Mouse (Mus musculus): ENCODE measurements around the gene B4galt4. TPM values are rescaled to one million over a fixed set of nuclear protein-coding genes. Genes with fewer than 3 reads are reported as not detected.
"Not testable (repeated sequence)": the region's sequence is repeated elsewhere in the genome, so short reads cannot be mapped to it uniquely, and the experiment has no call there.

The B4galt4 gene
- polyA plus RNA-seq, 1 experiment from 2014 or later = 39.0 TPM

GRCm38 (mm10) chr16:38798957-38799450 lies 56.9 kb downstream of the B4galt4 start:
- H3K36me3 ChIP-seq (ENCODE audit: insufficient read depth) = no peaks in the 10 kb centered on the region
- no peaks in the 10 kb centered on the region for H3K27me3 ChIP-seq (ENCODE audit: insufficient read depth, low read length)
- H3K4me2 ChIP-seq = 0 out of 2 replicates have a peak overlapping the region, but pooled peaks have one; percentile 10
- peaks cover 4% of the 10 kb centered on the region for H3K4me1 ChIP-seq (ENCODE audit: insufficient read depth)
- no peak for TF ChIP-seq CTCF (IDR thresholded peaks at IDR 0.05; ENCODE audit: low read depth)
- ATAC-seq (ENCODE audit: insufficient read depth) (peak; percentile 62; the same call in 1 of the 2 replicates), DNase-seq (peak; percentile 58)
- no peak overlapping the region for H3K9ac ChIP-seq
- 27% methylated on average over 3 of the region's 3 CpGs for WGBS
- 0 out of 2 replicates have a peak overlapping the region, but pooled peaks have one; percentile 2 for H3K27ac ChIP-seq (ENCODE audit: low read depth)
- no peak overlapping the region for H3K4me3 ChIP-seq (ENCODE audit: low read depth, low read length)
- H3K9me3 ChIP-seq (ENCODE audit: low read depth, low read length) = no peaks in the 10 kb centered on the region

- Histone ChIP-seq H3K4me3 (ENCODE audit: low read depth, low read length) (no peak within 1 kb of the TSS), H3K4me1 (ENCODE audit: insufficient read depth) (peaks cover 4% of the 10 kb centered on the region), H3K36me3 (ENCODE audit: insufficient read depth) (no peaks in the 10 kb centered on the region), H3K27ac (ENCODE audit: low read depth) (no peak within 1 kb of the TSS), H3K4me2 (peak within 1 kb of the TSS; percentile 43), H3K27me3 (ENCODE audit: insufficient read depth, low read length) (no peaks in the 10 kb centered on the region), H3K9me3 (ENCODE audit: low read depth, low read length) (no peaks in the 10 kb centered on the region), H3K9ac (peak within 1 kb of the TSS; percentile 37; the same call in 1 of the 2 replicates)
- WGBS = 13% methylated on average over 10 of the region's 10 CpGs
- DNase-seq (peak; percentile 47), ATAC-seq (ENCODE audit: insufficient read depth) (peak; percentile 82)
- TF ChIP-seq CTCF (IDR thresholded peaks at IDR 0.05; ENCODE audit: low read depth) = no peak
These were observed 58.0 kb downstream of the B4galt4 start, which contains the start of gene Upk1b for GRCm38 (mm10) chr16:38800091-38800490. Gene Upk1b, minus strand, starts transcription at chr16:38800328.

GRCm38 (mm10) chr16:38807796-38808195 lies 65.7 kb downstream of the B4galt4 start:
- ATAC-seq (ENCODE audit: insufficient read depth); H3K9ac ChIP-seq; H3K4me3 ChIP-seq (ENCODE audit: low read depth, low read length); H3K4me1 ChIP-seq (ENCODE audit: insufficient read depth); H3K9me3 ChIP-seq (ENCODE audit: low read depth, low read length); H3K4me2 ChIP-seq; H3K27me3 ChIP-seq (ENCODE audit: insufficient read depth, low read length); H3K36me3 ChIP-seq (ENCODE audit: insufficient read depth); H3K27ac ChIP-seq (ENCODE audit: low read depth); DNase-seq: not testable (repeated sequence)
- 88% methylated on average over 5 of the region's 5 CpGs for WGBS

GRCm38 (mm10) chr16:38810196-38810595 lies 68.1 kb downstream of the B4galt4 start:
- Histone ChIP-seq H3K27ac (ENCODE audit: low read depth) (no peak overlapping the region), H3K4me2 (no peak overlapping the region), H3K9me3 (ENCODE audit: low read depth, low read length) (no peaks in the 10 kb centered on the region), H3K27me3 (ENCODE audit: insufficient read depth, low read length) (no peaks in the 10 kb centered on the region), H3K9ac (no peak overlapping the region), H3K4me3 (ENCODE audit: low read depth, low read length) (no peak overlapping the region), H3K4me1 (ENCODE audit: insufficient read depth) (no peaks in the 10 kb centered on the region), H3K36me3 (ENCODE audit: insufficient read depth) (no peaks in the 10 kb centered on the region)
- peak; percentile 26; the same call in 1 of the 2 replicates for ATAC-seq (ENCODE audit: insufficient read depth)
- DNase-seq = peak; percentile 15
- 48% methylated on average over 5 of the region's 5 CpGs for WGBS
- TF ChIP-seq CTCF (IDR thresholded peaks at IDR 0.05; ENCODE audit: low read depth) = no peak

GRCm38 (mm10) chr16:38812521-38812920 lies 70.5 kb downstream of the B4galt4 start:
- H3K9me3 ChIP-seq (ENCODE audit: low read depth, low read length) = no peaks in the 10 kb centered on the region
- peak; percentile 85 for TF ChIP-seq CTCF (IDR thresholded peaks at IDR 0.05; ENCODE audit: low read depth)
- H3K9ac ChIP-seq = no peak overlapping the region
- H3K4me2 ChIP-seq = no peak overlapping the region
- DNase-seq = peak; percentile 95
- H3K36me3 ChIP-seq (ENCODE audit: insufficient read depth) = no peaks in the 10 kb centered on the region
- H3K4me1 ChIP-seq (ENCODE audit: insufficient read depth) = 0 out of 2 replicates have a peak, but pooled peaks cover 3% of the 10 kb centered on the region
- H3K27me3 ChIP-seq (ENCODE audit: insufficient read depth, low read length) = no peaks in the 10 kb centered on the region
- H3K27ac ChIP-seq (ENCODE audit: low read depth) = no peak overlapping the region
- no peak overlapping the region for H3K4me3 ChIP-seq (ENCODE audit: low read depth, low read length)
- WGBS = 31% methylated on average over 8 of the region's 8 CpGs
- ATAC-seq (ENCODE audit: insufficient read depth) = no peak

Other genes starting within 250 kb of the B4galt4 start
- gene Timmdc1, start 219.6 kb upstream of the B4galt4 start, polyA plus RNA-seq (2014; fragmentation: Nextera tagmentation; extraction: Ambion mirVana) = 23.1 and 25.1 TPM in 2 replicates
- gene Poglut1, start 192.0 kb upstream of the B4galt4 start, polyA plus RNA-seq (2014; fragmentation: Nextera tagmentation; extraction: Ambion mirVana) = 61.2 and 63.4 TPM in 2 replicates
- gene Tmem39a, start 183.6 kb upstream of the B4galt4 start, polyA plus RNA-seq (2014; fragmentation: Nextera tagmentation; extraction: Ambion mirVana) = 117 and 128 TPM in 2 replicates
- 21.6 and 22.0 TPM in 2 replicates for gene Arhgap31, start 29.0 kb upstream of the B4galt4 start, polyA plus RNA-seq (2014; fragmentation: Nextera tagmentation; extraction: Ambion mirVana)
- 15.4 and 16.8 TPM in 2 replicates for gene Upk1b, start 58.1 kb downstream of the B4galt4 start, polyA plus RNA-seq (2014; fragmentation: Nextera tagmentation; extraction: Ambion mirVana)
- gene 4930435E12Rik, start 86.5 kb downstream of the B4galt4 start, polyA plus RNA-seq (2014; fragmentation: Nextera tagmentation; extraction: Ambion mirVana) = not detected in 2 replicates
- gene Igsf11, start 150.4 kb downstream of the B4galt4 start, polyA plus RNA-seq (2014; fragmentation: Nextera tagmentation; extraction: Ambion mirVana) = 0.12 and 0.18 TPM in 2 replicates